Mouse (Mus musculus): ENCODE results near the gene Ell3.
"Not testable (repeated sequence)": the region's sequence is repeated elsewhere in the genome, so short reads cannot be mapped to it uniquely, and the experiment has no call there.

Ell3 gene

DNA sequence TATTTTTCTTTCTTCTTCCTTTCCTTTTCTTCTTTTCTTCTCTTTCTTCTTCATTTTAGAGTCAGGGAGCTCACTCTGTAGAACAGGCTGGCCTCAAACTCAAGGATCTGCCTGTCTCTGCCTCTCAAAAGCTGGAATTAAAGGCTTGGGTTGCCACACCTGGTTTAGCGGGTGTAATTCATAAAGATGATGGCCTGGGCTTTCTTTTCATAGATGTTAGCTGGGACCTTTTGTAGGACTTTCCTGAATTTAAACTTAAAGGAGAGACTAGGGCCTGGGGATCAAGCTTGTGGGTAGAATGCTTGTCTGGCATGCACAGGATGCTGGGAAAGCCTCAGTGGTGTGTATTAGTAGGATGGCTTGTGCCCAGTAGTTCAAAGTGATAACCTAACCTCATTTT lies at the start of gene Ell3:
Ell3 (minus strand) TSS at position 101 of the 400 bp plus-strand sequence.
- DNase-seq = no peak

DNA sequence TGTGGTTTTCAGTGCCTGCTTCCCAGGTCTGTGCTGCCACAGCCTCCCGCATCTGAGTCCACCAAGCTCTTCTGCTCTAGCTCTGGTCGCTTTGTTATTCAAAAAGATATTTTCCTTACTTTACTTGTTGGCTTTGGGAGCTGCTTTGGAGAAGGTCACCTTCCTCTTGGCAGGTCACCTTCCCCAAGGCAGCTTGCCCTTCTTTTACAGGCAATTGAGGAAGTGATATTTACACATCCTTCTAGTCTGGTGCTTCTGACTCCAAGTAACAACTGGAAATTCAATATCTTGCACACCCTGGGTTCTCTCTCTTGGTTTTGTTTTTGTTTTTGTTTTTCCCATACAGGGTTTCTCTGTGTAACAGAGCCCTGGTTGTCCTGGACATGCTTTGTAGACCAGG lies 40.3 kb upstream of the Ell3 start:
- DNase-seq = not testable (repeated sequence)

DNA sequence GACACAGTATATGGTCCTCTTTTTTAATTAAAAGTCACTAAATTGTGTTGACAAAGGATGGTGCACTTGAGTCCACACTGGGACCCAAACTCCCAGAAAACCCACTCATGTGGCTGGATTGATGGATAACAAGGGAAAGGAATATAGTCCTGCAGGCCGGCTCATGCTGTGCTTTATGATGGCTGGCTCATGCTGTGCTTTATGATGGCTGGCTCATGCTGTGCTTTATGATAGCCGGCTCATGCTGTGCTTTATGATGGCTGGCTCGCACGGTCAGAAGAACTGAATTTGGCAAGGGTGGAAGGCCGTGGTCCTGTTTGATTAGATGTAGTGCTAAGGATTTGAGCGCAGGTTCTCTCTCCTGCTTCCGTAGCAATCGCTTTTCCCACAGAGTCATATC lies 39.5 kb upstream of the Ell3 start:
- no peak for DNase-seq

GRCm38 (mm10) chr2:121480916-121481315 lies 36.8 kb upstream of the Ell3 start:
- DNase-seq = not testable (repeated sequence)

- peak; percentile 29 to 47 for DNase-seq
Observed at GRCm38 (mm10) chr2:121480498-121480897, 36.4 kb upstream of the Ell3 start.

DNA sequence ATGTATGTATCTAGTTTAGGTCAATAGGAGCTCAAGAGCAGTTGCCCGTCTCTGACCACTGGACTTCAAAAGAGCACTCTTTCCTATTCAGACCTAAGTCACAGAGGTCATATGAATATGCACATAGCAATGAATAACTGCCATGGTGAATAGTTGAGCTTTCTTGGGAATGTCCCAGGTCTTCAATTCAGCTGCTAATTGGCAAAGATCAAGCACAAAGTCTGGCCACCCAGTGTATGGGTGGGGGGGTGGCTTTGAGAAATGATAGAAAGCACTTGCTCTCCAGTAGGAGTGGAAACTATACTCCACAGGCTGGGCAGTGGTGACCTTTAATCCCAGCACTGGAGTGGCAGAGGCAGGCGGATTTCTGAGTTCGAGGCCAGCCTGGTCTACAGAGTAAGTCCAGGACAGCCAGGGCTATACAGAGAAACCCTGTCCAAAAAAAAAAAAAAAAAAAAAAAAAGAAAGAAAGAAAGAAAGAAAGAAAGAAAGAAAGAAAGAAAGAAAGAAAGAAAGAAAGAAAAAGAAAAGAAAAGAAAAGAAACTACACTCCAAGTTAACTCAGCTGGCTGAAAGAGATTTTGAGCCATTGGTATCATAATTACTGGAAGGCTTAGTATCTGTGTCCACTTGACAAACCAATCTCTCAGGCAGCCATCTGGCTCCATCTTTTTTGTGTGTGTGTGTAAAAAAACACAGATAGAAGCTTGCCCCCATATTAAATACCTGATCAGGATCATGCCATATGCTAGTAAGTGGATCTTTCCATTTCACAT lies 33.6 kb upstream of the Ell3 start:
- no peak for DNase-seq

DNA sequence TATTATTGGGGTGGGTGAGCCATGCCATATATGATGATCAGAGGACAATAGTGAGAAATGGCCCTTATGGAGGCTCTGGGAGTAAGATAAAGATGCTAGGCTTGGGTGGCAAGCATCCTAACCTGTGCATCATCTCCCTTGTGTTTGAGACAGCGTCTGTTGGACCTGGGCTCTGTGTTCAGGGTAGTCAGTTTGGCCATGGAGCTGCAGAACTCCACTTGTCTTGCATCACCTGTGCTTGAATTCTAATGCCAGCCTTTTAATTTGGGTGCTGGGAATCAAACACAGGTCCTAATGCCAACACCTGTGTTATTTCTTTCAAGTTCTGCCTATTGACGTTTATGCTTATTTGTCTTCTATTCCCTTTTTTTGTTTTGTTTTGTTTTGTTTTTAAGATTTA lies 31.2 kb upstream of the Ell3 start:
- not testable (repeated sequence) for DNase-seq

DNA sequence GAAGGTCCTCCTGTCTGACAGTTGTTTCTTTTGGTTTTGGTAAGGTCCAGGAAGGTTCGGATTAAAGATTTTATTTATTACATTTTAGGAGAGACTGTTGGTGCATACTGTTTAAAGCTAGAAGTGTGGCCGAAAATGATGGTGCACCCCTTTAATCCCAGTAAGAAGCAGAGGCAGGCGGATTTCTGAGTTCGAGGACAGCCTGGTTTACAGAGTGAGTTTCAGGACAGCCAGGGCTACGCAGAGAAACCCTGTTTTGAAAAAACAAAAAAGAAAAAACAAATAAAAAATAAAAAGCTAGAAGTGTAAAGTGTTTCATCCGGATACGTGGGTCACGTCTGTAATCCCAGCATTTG lies 30.1 kb upstream of the Ell3 start:
- no peak for DNase-seq

DNA sequence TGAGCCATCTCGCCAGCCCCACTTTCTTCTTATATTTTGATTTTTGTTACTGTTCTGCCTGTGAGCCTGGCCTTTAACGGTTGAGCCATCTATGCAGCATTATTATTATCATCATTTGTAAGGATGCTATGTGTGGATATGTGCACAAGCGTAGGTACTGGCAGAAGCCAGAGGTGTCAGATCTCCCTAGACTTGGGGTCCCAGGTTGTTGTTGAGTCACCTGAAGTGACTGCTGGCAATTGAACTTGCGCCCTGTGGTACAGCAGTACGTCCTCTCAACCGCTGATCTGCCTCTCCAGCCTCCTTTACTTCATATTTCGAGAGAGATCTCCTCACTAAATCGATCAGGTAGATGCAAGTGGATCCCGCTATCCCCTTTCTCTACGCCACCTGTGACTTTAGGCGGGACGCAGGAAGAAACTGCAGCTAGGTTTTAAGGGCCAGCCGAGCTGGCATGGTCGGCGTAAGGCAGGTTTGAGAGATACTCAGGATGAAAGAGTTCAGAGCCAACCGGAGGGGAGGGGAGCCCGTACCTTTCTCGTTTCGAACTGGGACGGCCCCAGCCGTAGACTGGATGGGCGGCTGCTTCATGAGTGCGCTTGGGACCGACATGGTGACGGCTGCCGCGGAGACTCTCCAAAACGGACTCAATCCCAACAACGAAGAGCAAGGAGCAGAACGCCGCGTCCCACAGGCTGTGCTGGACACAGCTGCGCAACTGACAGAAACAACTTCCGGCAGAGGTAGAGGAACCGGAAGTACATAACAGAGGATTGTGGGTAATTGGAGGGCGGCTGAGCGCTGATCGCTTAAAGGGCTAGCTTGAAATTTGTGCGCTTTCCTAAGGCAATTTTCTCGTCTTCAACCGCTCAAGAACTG lies 29.5 kb upstream of the Ell3 start, which contains the start of gene Mfap1b:
Mfap1b (minus strand) TSS at position 767 of the 879 bp plus-strand sequence.
- peak; percentile 79 to 86 for DNase-seq

DNA sequence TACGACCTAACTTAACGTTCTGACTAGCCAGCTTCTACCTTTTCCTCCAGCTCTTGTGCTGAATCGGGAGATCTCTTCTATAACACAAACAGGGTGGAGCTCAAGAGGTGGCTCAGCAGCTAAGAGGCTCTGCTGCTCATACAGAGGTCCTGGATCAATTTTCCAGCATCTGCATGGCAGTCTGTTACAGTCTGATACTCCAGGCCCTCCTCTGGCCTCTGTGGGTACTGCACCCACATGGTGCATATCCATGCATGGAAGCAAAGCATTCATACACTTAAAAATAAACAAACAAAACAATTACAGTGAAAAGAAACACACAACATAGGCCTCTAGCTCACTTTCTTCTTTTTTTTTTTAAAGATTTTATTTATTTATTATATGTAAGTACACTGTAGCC lies 28.7 kb upstream of the Ell3 start:
- not testable (repeated sequence) for DNase-seq

GRCm38 (mm10) chr2:121468982-121469381 lies 24.9 kb upstream of the Ell3 start:
- not testable (repeated sequence) for DNase-seq

GRCm38 (mm10) chr2:121460071-121460470 lies 16.0 kb upstream of the Ell3 start:
- no peak for DNase-seq

GRCm38 (mm10) chr2:121456692-121457642 lies 12.9 kb upstream of the Ell3 start, which contains the start of gene Serinc4:
Gene Serinc4, minus strand, starts transcription at chr2:121456781.
- peak; percentile 87 to 93 for DNase-seq

GRCm38 (mm10) chr2:121455534-121455933 lies 11.5 kb upstream of the Ell3 start:
- no peak for DNase-seq

GRCm38 (mm10) chr2:121453917-121454316 lies 9.8 kb upstream of the Ell3 start:
- DNase-seq = no peak

GRCm38 (mm10) chr2:121452990-121453389 lies 8.9 kb upstream of the Ell3 start, which contains the start of gene Hypk:
Gene Hypk, plus strand, starts transcription at chr2:121453290.
- DNase-seq = no peak

- no peak for DNase-seq
Observed at GRCm38 (mm10) chr2:121452361-121452760, 8.3 kb upstream of the Ell3 start.

GRCm38 (mm10) chr2:121450093-121450492 lies 6.0 kb upstream of the Ell3 start:
- DNase-seq = peak in 1 of 2 experiments; percentile 24

- no peak for DNase-seq
Observed at GRCm38 (mm10) chr2:121449545-121450011, 5.5 kb upstream of the Ell3 start.

DNA sequence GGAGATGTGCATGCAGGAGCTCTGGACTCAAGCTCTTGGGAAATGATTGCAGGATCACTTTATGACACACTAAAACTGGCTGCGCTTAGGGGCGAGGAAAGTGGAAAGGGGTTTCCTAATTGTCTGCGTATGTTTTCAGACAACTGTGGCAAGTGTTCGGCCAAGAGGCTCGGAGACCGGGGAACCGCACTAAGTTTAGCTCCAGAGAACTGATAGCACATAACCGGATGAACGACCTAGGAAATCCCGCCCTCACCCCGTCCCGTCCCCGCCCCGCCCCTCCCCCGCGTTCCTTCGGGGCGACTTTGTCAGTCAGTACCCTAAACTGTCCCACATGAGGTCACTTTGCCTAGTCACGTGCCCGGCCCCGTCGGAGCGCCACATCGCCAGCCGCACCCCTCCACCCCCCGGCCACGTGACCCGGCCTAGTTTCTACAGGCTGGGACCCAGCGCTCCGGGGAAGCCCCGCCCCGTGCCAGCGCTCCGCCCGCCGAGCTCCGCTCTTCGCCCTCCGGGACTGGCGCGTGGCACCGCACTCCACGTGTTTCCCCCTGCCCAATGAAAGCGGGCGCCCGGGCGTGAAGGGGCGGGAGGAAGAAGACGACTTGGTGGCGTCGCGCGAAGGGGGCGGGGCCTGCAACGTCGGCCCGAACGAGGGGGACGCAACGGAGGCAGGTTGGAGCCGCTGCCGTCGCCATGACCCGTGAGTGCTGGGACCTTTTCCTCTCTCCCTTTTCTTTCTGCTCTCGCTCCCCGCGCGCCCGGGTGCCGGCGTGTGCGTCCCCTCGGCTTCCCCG lies 4.9 kb upstream of the Ell3 start, which contains the start of gene Serf2:
Serf2 (plus strand) TSS at position 457 of the 797 bp plus-strand sequence.
- peak; percentile 100 for DNase-seq

GRCm38 (mm10) chr2:121448136-121448535 lies 4.1 kb upstream of the Ell3 start:
- peak; percentile 63 to 72 for DNase-seq
